Mouse (Mus musculus) forebrain, embryonic 10.5 days (tissue): Measurements from ENCODE around the gene N4bp1. TPM values are rescaled to one million over a fixed set of nuclear protein-coding genes. Genes with fewer than 3 reads are reported as not detected.

ENCODE experiments used
- DNase-seq: peaks from one replicate; pipeline ENCODE4 v3.0.0-alpha.2; 2017; ENCODE audit warnings: low spot score; ENCODE audit errors: extremely low spot score
- H3K27ac ChIP-seq: fragments of 300-500 bp; sonication (generic); 2 replicates; pipeline ENCODE4 v1.5.1; 2016; ENCODE audit warnings: mild to moderate bottlenecking
- H3K27me3 ChIP-seq: fragments of 300-500 bp; sonication (generic); 2 replicates; pipeline ENCODE4 v1.6.1; 2016; ENCODE audit warnings: mild to moderate bottlenecking; ENCODE audit not compliant: poor library complexity, severe bottlenecking
- H3K36me3 ChIP-seq: fragments of 300-500 bp; sonication (generic); replicated peaks from 2 replicates; pipeline ENCODE4 v1.6.1; 2016; ENCODE audit warnings: mild to moderate bottlenecking, moderate library complexity
- H3K4me1 ChIP-seq: fragments of 300-500 bp; sonication (generic); 2 replicates; pipeline ENCODE4 v1.6.1; 2016
- H3K4me3 ChIP-seq: fragments of 300-500 bp; sonication (generic); 2 replicates; pipeline ENCODE4 v1.5.1; 2016; ENCODE audit warnings: mild to moderate bottlenecking, moderate library complexity
- H3K9me3 ChIP-seq: fragments of 300-500 bp; sonication (generic); 2 replicates; pipeline ENCODE4 v1.6.1; 2016; ENCODE audit warnings: mild to moderate bottlenecking, moderate library complexity
- WGBS: fragments of 180-500 bp; shearing (Covaris S2); methylation state at CpG from one replicate; pipeline ENCODE4 v1.1.7; 2016; 5-methylcytosine and 5-hydroxymethylcytosine counted together
- polyA plus RNA-seq: library from polyadenylated mRNA; unstranded; fragments of >200 nt; fragmentation: Nextera tagmentation; extraction: Ambion mirVana; gene quantifications from 2 replicates; pipeline ENCODE4 v1.2.1, GENCODE M21; 2016

N4bp1 gene
- polyA plus RNA-seq, 1 experiment from 2014 or later, result 10.6 TPM

GRCm38 (mm10) chr8:86760746-86761145 is 124.3 kb downstream of the N4bp1 start:
- H3K27me3 ChIP-seq, result peaks cover 11% of the 10 kb centered on the region
- no peaks in the 10 kb centered on the region for H3K9me3 ChIP-seq
- WGBS, result 67% methylated on average over 6 of the region's 6 CpGs

GRCm38 (mm10) chr8:86759090-86759491 is 126.0 kb downstream of the N4bp1 start:
- Histone ChIP-seq H3K4me1 (peaks cover 10% of the 10 kb centered on the region), H3K27ac (no peak overlapping the region), H3K36me3 (no peaks in the 10 kb centered on the region), H3K27me3 (peaks cover 11% of the 10 kb centered on the region), H3K4me3 (no peak overlapping the region), H3K9me3 (no peaks in the 10 kb centered on the region)
- no peak for DNase-seq
- WGBS, result 77% methylated on average over 4 of the region's 4 CpGs

More at GRCm38 (mm10) chr8:86760746-86761145, 124.3 kb downstream of the N4bp1 start:
- Histone ChIP-seq H3K4me3 (no peak overlapping the region), H3K4me1 (peaks cover 10% of the 10 kb centered on the region), H3K27ac (no peak overlapping the region), H3K36me3 (no peaks in the 10 kb centered on the region)
- DNase-seq, result no peak

GRCm38 (mm10) chr8:86758651-86759050 is 126.4 kb downstream of the N4bp1 start:
- WGBS, result 83% methylated on average over 3 of the region's 3 CpGs
- DNase-seq, result no peak
- H3K36me3 ChIP-seq, result no peaks in the 10 kb centered on the region

More at GRCm38 (mm10) chr8:86758651-86759050, 126.4 kb downstream of the N4bp1 start:
- Histone ChIP-seq H3K4me3 (no peak overlapping the region), H3K9me3 (no peaks in the 10 kb centered on the region), H3K4me1 (peaks cover 10% of the 10 kb centered on the region), H3K27me3 (peaks cover 11% of the 10 kb centered on the region), H3K27ac (no peak overlapping the region)

Other genes starting within 250 kb of the N4bp1 start
- 3.5 and 4.3 TPM in 2 replicates for gene Gm10638, start 139.6 kb downstream of the N4bp1 start, polyA plus RNA-seq
- 50.9 and 54.3 TPM in 2 replicates for gene Siah1a, start 139.3 kb downstream of the N4bp1 start, polyA plus RNA-seq